Mouse (Mus musculus) embryonic facial prominence, embryonic 14.5 days (tissue): Measurements from ENCODE around the gene Ssty1. TPM values are rescaled to one million over a fixed set of nuclear protein-coding genes. Genes with fewer than 3 reads are reported as not detected.
"Not testable (repeated sequence)": the region's sequence is repeated elsewhere in the genome, so short reads cannot be mapped to it uniquely, and the experiment has no call there.

Source experiments
- ATAC-seq: fragments of 200-750 bp; cut with Nextera tagmentation; 2 replicates; pipeline ENCODE4 v1.8.0; 2017; ENCODE audit warnings: low read depth, moderate number of reproducible peaks, moderate TSS enrichment
- DNase-seq: peaks from one replicate; pipeline ENCODE4 v3.0.0-alpha.2; 2015; ENCODE audit warnings: low spot score
- H3K27ac ChIP-seq: fragments of 300-500 bp; sonication (generic); replicated peaks from 2 replicates; pipeline ENCODE4 v1.5.1; 2014; ENCODE audit warnings: low read depth, mild to moderate bottlenecking, low read length, moderate library complexity
- H3K27me3 ChIP-seq: fragments of 300-500 bp; sonication (generic); replicated peaks from 2 replicates; pipeline ENCODE4 v1.6.1; 2014; ENCODE audit warnings: low read length; ENCODE audit not compliant: control insufficient read depth, insufficient read depth
- H3K36me3 ChIP-seq: fragments of 300-500 bp; sonication (generic); 2 replicates; pipeline ENCODE4 v1.6.1; 2014; ENCODE audit warnings: low read length, mixed read lengths; ENCODE audit not compliant: control insufficient read depth, insufficient read depth
- H3K4me1 ChIP-seq: fragments of 300-500 bp; sonication (generic); 2 replicates; pipeline ENCODE4 v1.6.1; 2014; ENCODE audit warnings: antibody characterized with exemption, low read length; ENCODE audit not compliant: control insufficient read depth, insufficient read depth
- H3K4me2 ChIP-seq: fragments of 300-500 bp; sonication (generic); 2 replicates; pipeline ENCODE4 v1.6.1; 2014; ENCODE audit warnings: low read depth, mild to moderate bottlenecking, low read length, moderate library complexity, mixed read lengths
- H3K4me3 ChIP-seq: fragments of 300-500 bp; sonication (generic); 2 replicates; pipeline ENCODE4 v1.5.1; 2014; ENCODE audit warnings: low read depth, mild to moderate bottlenecking, low read length
- H3K9ac ChIP-seq: fragments of 300-500 bp; sonication (generic); 2 replicates; pipeline ENCODE4 v1.6.1; 2014; ENCODE audit warnings: low read depth, mild to moderate bottlenecking, low read length, moderate library complexity, mixed read lengths
- H3K9me3 ChIP-seq: fragments of 300-500 bp; sonication (generic); 2 replicates; pipeline ENCODE4 v1.6.1; 2016; ENCODE audit warnings: low read length; ENCODE audit not compliant: control insufficient read depth
- WGBS: fragments of 180-500 bp; shearing (Covaris S2); extraction: QIAGEN DNeasy Blood & Tissue Kit; methylation state at CpG from one replicate; pipeline ENCODE4 v1.1.7; 2014; 5-methylcytosine and 5-hydroxymethylcytosine counted together
- polyA plus RNA-seq: library from polyadenylated mRNA; unstranded; fragments of >200 nt; fragmentation: Nextera tagmentation; extraction: Ambion mirVana; gene quantifications from 2 replicates; pipeline ENCODE4 v1.2.1, GENCODE M21; 2014

Ssty1 gene
- not detected in 2 replicates for polyA plus RNA-seq

GRCm38 (mm10) chrY:18088816-18089215 lies at the start of gene Ssty1:
Ssty1 (plus strand) TSS chrY:18089116.
- not testable (repeated sequence) for H3K36me3 ChIP-seq, ATAC-seq, H3K9ac ChIP-seq, H3K27ac ChIP-seq, H3K9me3 ChIP-seq, H3K27me3 ChIP-seq, H3K4me2 ChIP-seq, H3K4me3 ChIP-seq, DNase-seq, H3K4me1 ChIP-seq

- not testable (repeated sequence) for H3K4me2 ChIP-seq, H3K4me1 ChIP-seq, H3K27me3 ChIP-seq, ATAC-seq, H3K4me3 ChIP-seq, DNase-seq, H3K9me3 ChIP-seq, H3K9ac ChIP-seq, H3K27ac ChIP-seq, H3K36me3 ChIP-seq
- WGBS = no CpG with 5 or more reads among the region's 3 CpGs
These were observed 27.2 kb upstream of the Ssty1 start, which contains the start of gene Gm21764 for GRCm38 (mm10) chrY:18061712-18062111. Gm21764 (minus strand) TSS chrY:18061812.

Other genes with a start within 250 kb of the Ssty1 start
- not detected in 2 replicates for gene Gm21904, start 242.8 kb upstream of the Ssty1 start, polyA plus RNA-seq
- not detected in 2 replicates for gene Gm20772, start 214.4 kb upstream of the Ssty1 start, polyA plus RNA-seq
- not detected in 2 replicates for gene Gm20831, start 214.4 kb upstream of the Ssty1 start, polyA plus RNA-seq
- gene Srsy, start 151.8 kb upstream of the Ssty1 start, polyA plus RNA-seq = not detected in 2 replicates
- gene Gm21764, start 27.3 kb upstream of the Ssty1 start, polyA plus RNA-seq = not detected in 2 replicates